Mouse (Mus musculus): Measurements from ENCODE around the gene Hist2h4. TPM values are rescaled to one million over a fixed set of nuclear protein-coding genes. Genes with fewer than 3 reads are reported as not detected.
"Not testable (repeated sequence)": the region's sequence is repeated elsewhere in the genome, so short reads cannot be mapped to it uniquely, and the experiment has no call there.

Hist2h4 gene
- polyA plus RNA-seq (2016; fragmentation: Nextera tagmentation; extraction: Ambion mirVana), result 5.0 and 10.9 TPM in 2 replicates

- H3K27me3 ChIP-seq, result no peaks in the 10 kb centered on the region
- H3K4me2 ChIP-seq (replicated peaks), result peak within 1 kb of the TSS; percentile 85
- no peaks in the 10 kb centered on the region for H3K36me3 ChIP-seq
- peak within 1 kb of the TSS; percentile 59 for H3K4me3 ChIP-seq
- H3K27ac ChIP-seq, result peak within 1 kb of the TSS; percentile 98
- peak; percentile 87 for ATAC-seq (ENCODE audit: low FRiP score)
- peak within 1 kb of the TSS; percentile 82 for H3K9ac ChIP-seq
- no peaks in the 10 kb centered on the region for H3K9me3 ChIP-seq (replicated peaks)
- peaks cover 25% of the 10 kb centered on the region for H3K4me1 ChIP-seq
- WGBS, result under 1% methylated on average over 40 of the region's 40 CpGs
Measured at GRCm38 (mm10) chr3:96262979-96263550, at the start of gene Hist2h4. Hist2h4 (minus strand) TSS chr3:96263311.

DNA sequence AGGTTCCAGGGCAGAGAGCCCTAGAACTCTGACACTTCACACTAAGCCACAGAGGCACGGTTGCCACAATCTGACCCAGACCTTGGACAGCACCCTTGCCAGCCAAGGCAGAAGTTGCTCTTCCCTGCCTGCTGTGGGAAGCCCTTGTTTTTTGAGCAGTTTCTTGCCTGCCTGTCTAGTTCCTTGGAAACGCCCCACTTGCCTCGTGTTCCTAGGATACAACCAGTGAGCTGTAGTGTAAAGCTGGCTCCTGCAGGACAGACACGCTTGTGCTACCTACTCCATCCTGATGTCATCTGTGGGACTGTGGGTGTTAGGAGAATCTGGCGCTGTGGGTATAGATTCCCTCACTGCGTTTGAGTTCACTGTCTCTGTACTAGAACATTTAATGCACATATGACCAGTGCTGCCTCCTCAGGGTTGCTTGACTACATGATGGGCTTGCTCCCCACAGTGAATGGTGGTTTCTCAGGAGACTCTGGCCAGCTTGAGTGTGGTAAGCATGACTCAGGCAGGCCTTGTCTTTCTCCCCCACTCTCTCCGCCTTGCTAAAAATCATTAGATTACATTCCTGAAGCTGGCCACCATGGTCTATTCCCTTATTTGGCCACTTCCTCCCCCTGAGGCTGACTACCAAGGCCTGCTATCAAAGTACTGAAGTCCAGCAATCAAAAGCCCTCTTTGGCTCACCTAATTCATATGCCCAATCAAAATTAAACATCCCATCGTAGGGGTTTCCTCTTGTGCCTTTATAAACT is 49.4 kb upstream of the Hist2h4 start:
- no peaks in the 10 kb centered on the region for H3K4me1 ChIP-seq
- WGBS, result 64% methylated on average over 8 of the region's 8 CpGs
- H3K9me3 ChIP-seq (replicated peaks), result no peaks in the 10 kb centered on the region
- no peak overlapping the region for H3K27ac ChIP-seq
- no peak overlapping the region for H3K9ac ChIP-seq
- no peaks in the 10 kb centered on the region for H3K27me3 ChIP-seq
- ATAC-seq (ENCODE audit: low FRiP score), result no peak
- no peak overlapping the region for H3K4me3 ChIP-seq
- no peaks in the 10 kb centered on the region for H3K36me3 ChIP-seq
- no peak overlapping the region for H3K4me2 ChIP-seq (replicated peaks)

GRCm38 (mm10) chr3:96309441-96309840 is 46.3 kb upstream of the Hist2h4 start:
- Histone ChIP-seq H3K4me2 (replicated peaks) (no peak overlapping the region), H3K27ac (no peak overlapping the region), H3K9ac (no peak overlapping the region), H3K36me3 (no peaks in the 10 kb centered on the region), H3K4me1 (no peaks in the 10 kb centered on the region), H3K27me3 (0 out of 2 replicates have a peak, but pooled peaks cover 9% of the 10 kb centered on the region), H3K4me3 (no peak overlapping the region), H3K9me3 (replicated peaks) (no peaks in the 10 kb centered on the region)
- ATAC-seq (ENCODE audit: low FRiP score), result no peak
- WGBS, result 64% methylated on average over 3 of the region's 3 CpGs

DNA sequence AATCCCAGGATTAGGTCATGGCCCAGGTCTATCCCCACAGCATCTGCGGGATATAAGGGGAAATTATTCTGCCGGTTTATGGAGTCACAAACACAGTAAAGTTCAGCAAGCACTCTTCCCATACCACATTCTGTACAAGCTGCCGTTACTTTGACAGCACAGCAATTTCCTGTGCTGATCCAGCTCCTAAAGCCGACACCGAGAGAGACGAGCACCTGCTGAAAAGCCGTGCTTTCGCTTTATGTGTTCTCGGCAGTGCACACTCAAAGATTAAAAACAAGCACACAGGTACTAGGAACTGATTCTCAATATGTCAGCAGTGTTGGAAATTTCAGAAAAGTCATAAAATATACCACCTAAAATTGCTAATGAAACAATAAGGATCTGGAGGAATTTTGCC is 43.4 kb upstream of the Hist2h4 start:
- Histone ChIP-seq H3K4me1 (no peaks in the 10 kb centered on the region), H3K9me3 (replicated peaks) (no peaks in the 10 kb centered on the region), H3K36me3 (no peaks in the 10 kb centered on the region), H3K4me3 (no peak overlapping the region), H3K4me2 (replicated peaks) (no peak overlapping the region), H3K27ac (no peak overlapping the region), H3K9ac (no peak overlapping the region), H3K27me3 (0 out of 2 replicates have a peak, but pooled peaks cover 9% of the 10 kb centered on the region)
- WGBS, result 76% methylated on average over 9 of the region's 9 CpGs
- ATAC-seq (ENCODE audit: low FRiP score), result no peak

DNA sequence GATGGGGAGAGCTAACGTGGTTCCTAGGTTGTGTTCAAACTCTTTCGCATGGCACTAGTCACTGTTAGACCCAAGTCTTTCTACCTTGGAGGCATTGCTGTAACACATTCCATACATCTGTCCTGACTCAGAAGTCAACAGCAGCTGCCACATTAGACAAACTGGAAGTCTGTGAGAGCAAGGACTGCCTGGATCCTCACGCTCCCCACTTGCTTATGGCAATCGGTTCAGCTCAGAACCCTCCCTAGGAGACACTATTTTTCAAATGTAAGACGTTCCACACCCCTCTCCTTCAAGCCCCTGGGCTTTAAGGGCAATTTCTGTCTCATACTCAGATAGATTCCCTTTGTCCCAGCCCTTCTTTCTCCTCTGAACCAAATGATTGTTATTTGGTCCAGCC is 39.0 kb upstream of the Hist2h4 start:
- H3K4me2 ChIP-seq (replicated peaks), result no peak overlapping the region
- H3K9ac ChIP-seq, result no peak overlapping the region
- H3K27ac ChIP-seq, result no peak overlapping the region
- 80% methylated on average over 5 of the region's 5 CpGs for WGBS
- no peak overlapping the region for H3K4me3 ChIP-seq
- ATAC-seq (ENCODE audit: low FRiP score), result no peak
- no peaks in the 10 kb centered on the region for H3K4me1 ChIP-seq
- no peaks in the 10 kb centered on the region for H3K9me3 ChIP-seq (replicated peaks)
- 0 out of 2 replicates have a peak, but pooled peaks cover 9% of the 10 kb centered on the region for H3K27me3 ChIP-seq
- H3K36me3 ChIP-seq, result no peaks in the 10 kb centered on the region

DNA sequence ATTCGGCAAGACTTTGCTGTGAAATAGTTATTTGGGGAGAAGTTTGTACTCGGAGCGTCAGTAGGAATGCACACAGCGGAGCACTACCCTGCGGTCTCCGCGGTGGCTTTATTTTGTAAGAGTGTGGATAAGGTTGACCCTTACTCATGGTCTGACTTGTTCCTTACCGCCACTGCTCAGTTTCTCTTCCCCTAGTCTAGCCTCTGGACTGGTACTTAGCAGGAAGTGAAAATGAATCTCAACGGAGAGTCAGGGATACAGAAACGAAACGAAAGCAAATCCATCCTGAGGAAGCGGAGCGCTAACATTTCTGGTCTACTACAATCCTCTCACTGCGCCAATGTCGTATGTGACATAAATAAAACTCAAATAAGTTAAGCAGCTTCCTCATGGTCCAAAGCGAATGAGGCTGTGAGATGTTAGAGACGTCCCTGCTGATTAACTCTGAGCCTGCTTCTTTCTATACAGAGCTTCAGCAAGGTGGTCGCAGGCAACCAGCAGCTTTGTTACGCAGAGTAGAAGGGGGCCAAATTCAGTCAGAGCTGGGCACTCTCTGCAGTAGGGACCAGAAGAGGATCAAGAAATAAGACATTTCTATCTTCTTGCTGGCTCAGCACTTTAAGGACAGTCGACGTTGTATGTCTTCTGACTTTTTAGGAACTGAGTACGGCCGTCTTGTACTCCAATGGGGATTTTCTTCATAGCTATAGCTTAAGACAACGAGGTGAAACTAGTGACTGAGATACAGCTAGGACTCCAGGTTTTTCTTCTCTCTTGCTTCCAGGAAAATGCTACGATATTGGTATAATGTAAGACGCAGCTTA is 37.8 kb upstream of the Hist2h4 start:
- no peak overlapping the region for H3K4me3 ChIP-seq
- H3K4me2 ChIP-seq (replicated peaks), result no peak overlapping the region
- H3K9me3 ChIP-seq (replicated peaks), result no peaks in the 10 kb centered on the region
- H3K4me1 ChIP-seq, result no peaks in the 10 kb centered on the region
- H3K27me3 ChIP-seq, result 0 out of 2 replicates have a peak, but pooled peaks cover 9% of the 10 kb centered on the region
- no peak overlapping the region for H3K27ac ChIP-seq
- H3K36me3 ChIP-seq, result no peaks in the 10 kb centered on the region
- no peak overlapping the region for H3K9ac ChIP-seq
- ATAC-seq (ENCODE audit: low FRiP score), result no peak
- WGBS, result 75% methylated on average over 26 of the region's 26 CpGs

- H3K27me3 ChIP-seq, result 0 out of 2 replicates have a peak, but pooled peaks cover 1% of the 10 kb centered on the region
- no peaks in the 10 kb centered on the region for H3K9me3 ChIP-seq (replicated peaks)
- no peak overlapping the region for H3K4me2 ChIP-seq (replicated peaks)
- H3K4me3 ChIP-seq, result no peak overlapping the region
- H3K27ac ChIP-seq, result no peak overlapping the region
- no peaks in the 10 kb centered on the region for H3K4me1 ChIP-seq
- ATAC-seq (ENCODE audit: low FRiP score), result no peak
- H3K36me3 ChIP-seq, result no peaks in the 10 kb centered on the region
- 97% methylated on average over 2 of the region's 2 CpGs for WGBS
- H3K9ac ChIP-seq, result no peak overlapping the region
Measured at GRCm38 (mm10) chr3:96299562-96299961, 36.5 kb upstream of the Hist2h4 start.

DNA sequence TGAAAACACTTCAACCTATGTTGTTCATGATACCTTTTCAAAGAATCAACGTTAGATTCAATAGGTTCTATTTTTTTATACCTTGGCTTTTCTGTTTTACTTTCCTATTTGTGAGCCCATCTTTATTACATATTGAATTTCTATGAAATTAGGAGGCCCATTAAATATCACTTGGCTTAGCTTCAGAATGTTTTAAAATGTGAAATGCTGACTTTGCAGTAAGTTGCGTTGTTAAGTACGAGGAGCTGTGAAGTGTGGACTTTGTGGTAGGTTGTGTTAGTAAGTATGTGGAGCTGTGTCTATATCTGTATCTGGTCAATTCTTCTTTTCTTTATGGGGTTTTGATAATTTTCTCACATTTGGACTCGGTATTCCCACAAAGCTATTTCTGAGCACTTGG is 35.2 kb upstream of the Hist2h4 start:
- Histone ChIP-seq H3K27me3 (no peaks in the 10 kb centered on the region), H3K27ac (no peak overlapping the region), H3K4me1 (no peaks in the 10 kb centered on the region), H3K4me3 (no peak overlapping the region), H3K36me3 (no peaks in the 10 kb centered on the region), H3K9me3 (replicated peaks) (no peaks in the 10 kb centered on the region), H3K9ac (no peak overlapping the region), H3K4me2 (replicated peaks) (no peak overlapping the region)
- ATAC-seq (ENCODE audit: low FRiP score), result no peak
- 86% methylated on average over 4 of the region's 4 CpGs for WGBS

GRCm38 (mm10) chr3:96293787-96294186 is 30.7 kb upstream of the Hist2h4 start, which contains the start of gene Fcgr1:
Fcgr1 (minus strand) TSS chr3:96293969.
- no peak for ATAC-seq (ENCODE audit: low FRiP score)
- no peaks in the 10 kb centered on the region for H3K9me3 ChIP-seq (replicated peaks)
- H3K27ac ChIP-seq, result no peak within 1 kb of the TSS
- no peak within 1 kb of the TSS for H3K4me2 ChIP-seq (replicated peaks)
- H3K9ac ChIP-seq, result no peak within 1 kb of the TSS
- no peaks in the 10 kb centered on the region for H3K4me1 ChIP-seq
- H3K27me3 ChIP-seq, result peaks cover 3% of the 10 kb centered on the region; the same call in 1 of the 2 replicates
- H3K36me3 ChIP-seq, result no peaks in the 10 kb centered on the region
- 85% methylated on average over 4 of the region's 4 CpGs for WGBS
- no peak within 1 kb of the TSS for H3K4me3 ChIP-seq

- Histone ChIP-seq H3K27ac (no peak overlapping the region), H3K4me2 (replicated peaks) (no peak overlapping the region), H3K9me3 (replicated peaks) (no peaks in the 10 kb centered on the region), H3K4me1 (no peaks in the 10 kb centered on the region), H3K27me3 (peaks cover 3% of the 10 kb centered on the region; the same call in 1 of the 2 replicates), H3K4me3 (no peak overlapping the region), H3K36me3 (no peaks in the 10 kb centered on the region), H3K9ac (no peak overlapping the region)
- WGBS, result 52% methylated on average over 5 of the region's 5 CpGs
- no peak for ATAC-seq (ENCODE audit: low FRiP score)
Measured at GRCm38 (mm10) chr3:96293368-96293767, 30.3 kb upstream of the Hist2h4 start.

- H3K36me3 ChIP-seq, result no peaks in the 10 kb centered on the region
- no peak overlapping the region for H3K9ac ChIP-seq
- H3K27me3 ChIP-seq, result peaks cover 3% of the 10 kb centered on the region; the same call in 1 of the 2 replicates
- no peak overlapping the region for H3K4me2 ChIP-seq (replicated peaks)
- no peak overlapping the region for H3K27ac ChIP-seq
- no peak overlapping the region for H3K4me3 ChIP-seq
- H3K4me1 ChIP-seq, result no peaks in the 10 kb centered on the region
- ATAC-seq (ENCODE audit: low FRiP score), result no peak
- no peaks in the 10 kb centered on the region for H3K9me3 ChIP-seq (replicated peaks)
- 63% methylated on average over 6 of the region's 6 CpGs for WGBS
Measured at GRCm38 (mm10) chr3:96292641-96293040, 29.5 kb upstream of the Hist2h4 start.

- not testable (repeated sequence) for H3K4me2 ChIP-seq (replicated peaks); H3K4me3 ChIP-seq; H3K36me3 ChIP-seq; H3K4me1 ChIP-seq; H3K27ac ChIP-seq; H3K27me3 ChIP-seq; H3K9ac ChIP-seq; H3K9me3 ChIP-seq (replicated peaks); ATAC-seq (ENCODE audit: low FRiP score)
- 96% methylated on average over 3 of the region's 3 CpGs for WGBS
Measured at GRCm38 (mm10) chr3:96290727-96291126, 27.6 kb upstream of the Hist2h4 start.

All from hindbrain, embryonic 12.5 days (tissue).